Mouse (Mus musculus) cerebellum, postnatal 14 days (tissue): ENCODE measurements around the gene Tapbp.
"Not testable (repeated sequence)": the region's sequence is repeated elsewhere in the genome, so short reads cannot be mapped to it uniquely, and the experiment has no call there.

ENCODE experiments used
- DNase-seq, 2 experiments: peaks; one replicate each; pipeline ENCODE4 v3.0.0; 2021; ENCODE audit warnings: mixed read lengths in 2 of 2

Tapbp gene

GRCm38 (mm10) chr17:33904835-33905234 is 10.9 kb upstream of the Tapbp start, which contains the start of gene Platr17:
TSS of gene Platr17 (plus strand) at chr17:33905135.
- not testable (repeated sequence) for DNase-seq

- peak; percentile 75 to 84 for DNase-seq
These were observed 7.2 kb upstream of the Tapbp start for GRCm38 (mm10) chr17:33908331-33909076.

- peak; percentile 98 to 99 for DNase-seq
These were observed 6.4 kb upstream of the Tapbp start, which contains the start of gene Daxx for GRCm38 (mm10) chr17:33909077-33909868. TSS of gene Daxx (plus strand) at chr17:33909414.

GRCm38 (mm10) chr17:33909869-33910250 is 5.8 kb upstream of the Tapbp start:
- no peak for DNase-seq

- no peak for DNase-seq
These were observed 5.2 kb upstream of the Tapbp start for GRCm38 (mm10) chr17:33910346-33911051.

GRCm38 (mm10) chr17:33911052-33911812 is 4.5 kb upstream of the Tapbp start:
- no peak for DNase-seq

- DNase-seq, result no peak
These were observed 3.8 kb upstream of the Tapbp start for GRCm38 (mm10) chr17:33911813-33912414.

- no peak for DNase-seq
These were observed 2.4 kb upstream of the Tapbp start for GRCm38 (mm10) chr17:33913264-33913663.

GRCm38 (mm10) chr17:33913905-33914304 is 1.8 kb upstream of the Tapbp start:
- DNase-seq, result no peak

- no peak for DNase-seq
These were observed 719 bp upstream of the Tapbp start for GRCm38 (mm10) chr17:33914969-33915391.

- no peak for DNase-seq
These were observed 595 bp downstream of the Tapbp start for GRCm38 (mm10) chr17:33916294-33916693.

GRCm38 (mm10) chr17:33916847-33917655 is 1.4 kb downstream of the Tapbp start:
- peak in 1 of 2 experiments; percentile 26 for DNase-seq

- DNase-seq, result peak in 1 of 2 experiments; percentile 18
These were observed 2.1 kb downstream of the Tapbp start for GRCm38 (mm10) chr17:33917656-33918292.

GRCm38 (mm10) chr17:33918293-33919203 is 2.8 kb downstream of the Tapbp start:
- DNase-seq, result no peak

GRCm38 (mm10) chr17:33919351-33920281 is 3.9 kb downstream of the Tapbp start:
- peak; percentile 66 to 78 for DNase-seq

GRCm38 (mm10) chr17:33920282-33921097 is 4.8 kb downstream of the Tapbp start:
- DNase-seq, result peak; percentile 95 to 97

GRCm38 (mm10) chr17:33921361-33921760 is 5.7 kb downstream of the Tapbp start:
- no peak for DNase-seq
